Mouse (Mus musculus): Measurements from ENCODE around the gene Tmem117.

Tmem117 gene

DNA sequence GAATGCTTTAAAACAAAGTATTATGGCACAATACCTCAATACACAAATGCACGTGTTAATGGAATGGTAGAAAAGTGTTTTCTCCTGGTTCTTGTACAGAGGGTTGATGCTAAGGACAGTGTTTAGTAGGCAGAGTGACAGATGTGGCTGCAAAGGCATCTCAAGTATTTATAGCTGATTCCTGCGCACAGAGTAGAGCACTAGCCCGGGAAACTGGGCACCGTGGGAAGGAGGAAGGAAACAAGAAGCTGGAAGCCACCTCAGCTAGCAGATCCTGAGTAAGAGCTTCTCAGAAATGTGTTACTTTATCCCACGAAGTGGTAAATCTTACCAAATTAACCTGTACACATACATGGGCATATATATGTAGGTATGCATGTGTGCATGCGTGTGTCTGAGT lies 395.4 kb downstream of the Tmem117 start:
- no peak for DNase-seq (ENCODE audit: inconsistent ontology term)

DNA sequence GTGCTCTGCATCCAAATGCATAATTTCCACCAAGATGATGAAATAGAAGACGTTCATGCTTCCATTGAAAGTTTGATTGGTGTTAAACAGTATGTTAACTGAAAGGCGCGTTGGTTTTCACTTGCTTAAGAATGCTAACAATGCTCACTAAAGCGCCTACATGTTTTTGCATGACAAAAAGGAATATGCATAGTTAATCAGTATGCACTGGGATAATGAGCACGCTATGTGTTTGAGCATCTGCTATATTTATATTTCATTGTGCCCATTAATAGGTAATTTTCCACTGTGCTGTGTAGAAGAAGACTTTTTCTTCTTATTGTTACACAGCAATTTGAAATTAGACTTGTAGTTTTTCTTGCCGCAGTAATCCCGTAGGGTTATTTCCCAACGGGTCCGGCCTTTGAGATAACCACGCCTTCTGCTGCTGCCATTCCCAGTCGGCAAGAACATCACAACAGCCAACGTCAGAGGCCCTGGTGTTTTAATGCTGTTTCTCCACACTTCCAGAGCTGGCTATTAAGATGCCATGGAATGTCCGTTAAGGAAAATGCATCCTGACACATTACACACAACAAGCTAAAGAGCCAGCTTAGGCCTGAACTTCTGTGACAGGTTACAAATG lies 399.9 kb downstream of the Tmem117 start:
- DNase-seq (ENCODE audit: inconsistent ontology term): peak; percentile 8

DNA sequence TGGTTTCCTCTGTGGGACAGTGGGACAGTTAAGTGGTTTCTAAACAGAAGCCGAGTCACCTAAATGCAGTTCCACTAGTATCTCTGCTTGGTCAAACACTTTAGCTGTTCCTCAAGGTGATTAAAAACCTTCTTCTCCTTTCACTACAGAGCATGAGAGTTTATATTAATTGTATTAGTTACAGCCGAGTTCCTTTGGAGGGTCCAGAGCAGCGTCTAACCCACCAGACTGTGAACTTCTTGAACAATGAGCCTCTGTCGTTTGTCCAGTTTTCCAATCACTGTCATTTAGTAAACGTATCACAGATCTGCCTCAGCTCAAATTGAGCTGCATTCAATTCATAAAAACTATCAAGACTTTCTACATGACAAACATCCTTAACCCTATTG lies 400.4 kb downstream of the Tmem117 start:
- no peak for DNase-seq (ENCODE audit: inconsistent ontology term)

DNA sequence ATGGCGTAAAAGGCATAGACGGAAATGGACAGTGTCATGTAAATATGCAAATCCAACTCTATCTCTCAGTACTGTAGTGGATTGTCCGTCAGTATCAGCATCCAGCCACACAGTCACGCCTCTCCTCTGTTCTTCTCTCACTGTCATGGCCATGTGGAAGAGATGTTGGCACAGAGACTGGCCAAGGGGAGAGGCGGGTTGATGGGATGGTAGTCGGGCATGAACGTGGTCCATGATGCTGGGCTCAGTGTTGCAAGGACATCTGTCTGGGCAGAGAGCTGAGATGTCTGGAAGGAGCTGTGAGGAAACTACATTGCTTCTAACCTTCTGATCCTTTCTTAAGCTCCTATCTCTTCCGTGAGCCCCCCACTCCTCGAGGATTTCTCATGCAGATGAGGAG lies 413.4 kb downstream of the Tmem117 start:
- DNase-seq (ENCODE audit: inconsistent ontology term): no peak

DNA sequence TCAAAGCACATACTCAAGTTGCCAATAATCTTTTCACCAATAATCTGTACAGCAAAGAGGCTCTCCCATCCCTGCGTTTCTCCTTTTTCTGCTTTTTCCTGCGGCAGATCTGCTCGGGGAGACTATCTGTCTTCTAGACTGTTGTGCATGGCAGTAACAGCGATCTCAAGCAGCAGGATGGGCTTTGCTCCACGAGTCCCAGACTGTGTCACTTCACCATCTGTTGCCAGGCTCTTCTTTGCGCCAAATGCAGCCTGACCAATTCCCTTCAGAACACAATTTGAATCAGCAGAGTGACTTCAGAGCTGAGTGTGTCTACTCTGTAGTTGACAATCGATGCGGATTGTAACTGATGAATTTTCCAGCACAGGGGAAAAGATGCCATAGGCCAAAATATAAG lies 415.0 kb downstream of the Tmem117 start:
- DNase-seq (ENCODE audit: inconsistent ontology term): no peak

DNA sequence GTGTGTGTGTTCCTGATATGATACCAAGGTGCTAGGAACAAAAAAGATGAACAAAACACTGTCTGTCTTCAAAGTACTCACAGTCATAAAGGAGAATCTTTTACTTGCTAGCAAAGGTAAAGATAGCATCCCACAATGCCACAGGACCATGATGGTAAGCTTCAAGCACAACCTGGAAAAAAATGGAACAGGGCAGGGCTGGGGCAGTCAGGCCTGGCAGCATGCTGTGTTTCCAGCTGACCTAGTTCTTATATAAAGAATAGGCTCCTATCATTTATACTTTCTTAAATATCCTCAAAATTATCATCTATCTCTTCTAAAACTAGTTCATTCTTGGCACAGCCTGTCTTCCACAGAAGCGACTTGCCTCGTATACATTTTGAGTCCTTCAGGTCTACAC lies 418.5 kb downstream of the Tmem117 start:
- no peak for DNase-seq (ENCODE audit: inconsistent ontology term)

DNA sequence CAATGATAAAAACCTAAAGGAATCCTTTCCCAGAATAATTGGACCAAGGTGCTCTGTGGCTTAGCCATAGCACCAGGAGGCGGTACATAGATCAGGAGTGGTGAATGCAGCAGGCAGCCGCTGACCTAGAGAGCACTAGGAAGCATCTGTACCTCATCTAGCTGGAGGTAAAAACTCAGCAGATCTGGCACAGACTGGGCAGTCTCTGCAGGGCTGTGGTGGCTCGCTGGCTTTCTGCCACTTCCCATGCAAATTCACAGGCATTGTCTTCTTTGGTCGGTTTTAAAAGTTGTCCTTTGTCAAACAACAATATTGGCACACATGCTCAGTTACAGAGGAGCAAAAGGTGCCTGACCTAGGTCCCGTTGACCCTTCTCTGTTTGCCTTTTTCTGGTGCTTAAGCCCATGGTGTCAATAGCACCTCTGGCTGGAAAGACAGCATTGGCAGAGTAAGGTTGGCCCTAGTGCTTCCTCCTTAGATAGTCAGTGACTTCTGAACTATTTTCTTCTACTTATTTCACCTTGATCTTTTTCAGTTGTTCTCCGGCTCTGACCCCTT lies 420.2 kb downstream of the Tmem117 start:
- no peak for DNase-seq (ENCODE audit: inconsistent ontology term)

DNA sequence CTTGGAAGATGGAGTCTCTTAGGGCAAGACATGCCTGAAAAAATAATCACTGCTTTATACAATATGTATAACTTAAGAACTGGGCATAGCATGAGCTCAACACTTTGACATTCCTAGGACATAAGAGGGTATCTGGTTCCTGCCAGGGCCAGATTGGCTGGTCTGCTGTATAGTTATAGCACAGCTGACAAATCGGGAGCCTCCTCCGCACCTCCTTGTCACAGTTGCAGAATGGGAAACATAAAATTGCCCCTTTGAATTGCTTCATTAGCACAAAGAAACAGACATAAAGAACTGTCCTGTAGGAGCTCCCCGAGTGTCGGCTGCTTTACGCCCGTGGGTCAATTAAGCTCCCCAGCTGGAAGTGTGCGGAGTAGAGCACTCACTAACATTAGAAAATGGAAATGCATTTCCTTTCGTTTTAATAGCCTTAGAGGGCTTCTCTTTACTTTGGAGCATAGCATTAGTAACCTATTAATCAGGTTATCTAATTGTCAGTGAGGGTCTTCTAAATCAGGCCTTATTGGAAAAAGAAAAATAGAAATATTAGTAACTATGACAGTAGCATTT lies 426.1 kb downstream of the Tmem117 start:
- DNase-seq (ENCODE audit: inconsistent ontology term): no peak

DNA sequence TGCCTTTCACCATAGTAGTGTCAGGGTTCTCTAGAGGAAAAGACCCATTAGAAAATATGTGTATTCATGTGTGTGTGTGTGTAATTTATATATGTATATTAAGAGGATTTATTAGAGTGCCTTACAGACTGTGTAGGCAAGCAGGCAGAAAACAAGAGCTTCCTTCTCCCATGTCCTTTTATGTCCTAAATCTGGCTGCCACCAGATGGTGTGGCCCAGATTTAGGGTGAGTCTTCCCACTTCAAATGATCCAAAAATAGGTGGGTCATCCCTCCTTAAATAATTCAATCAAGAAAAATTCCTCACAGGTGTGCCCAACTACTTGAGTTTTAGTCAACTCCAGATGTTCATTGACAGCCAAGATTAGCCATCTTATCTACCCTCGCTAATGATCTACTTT lies 439.0 kb downstream of the Tmem117 start:
- DNase-seq (ENCODE audit: inconsistent ontology term): no peak

DNA sequence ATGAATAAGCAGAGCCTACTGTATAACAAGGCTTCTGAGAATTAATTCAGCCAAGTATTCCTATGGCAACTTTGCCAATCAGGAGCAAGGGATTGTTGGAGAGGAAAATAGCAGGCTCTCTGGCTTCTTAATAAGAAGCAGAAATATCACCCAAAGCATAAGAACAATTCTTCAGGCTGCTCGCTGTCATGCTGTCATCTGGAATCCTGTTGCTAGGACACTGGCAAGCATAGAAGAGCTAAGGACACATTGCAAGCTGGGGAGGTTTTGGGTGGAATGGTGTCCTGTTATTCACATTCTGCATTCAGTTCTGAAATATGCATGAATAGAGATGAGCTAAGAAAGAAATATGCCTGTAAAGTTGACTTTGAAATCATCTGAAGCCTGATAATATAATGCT lies 439.8 kb downstream of the Tmem117 start:
- DNase-seq (ENCODE audit: inconsistent ontology term): no peak

DNA sequence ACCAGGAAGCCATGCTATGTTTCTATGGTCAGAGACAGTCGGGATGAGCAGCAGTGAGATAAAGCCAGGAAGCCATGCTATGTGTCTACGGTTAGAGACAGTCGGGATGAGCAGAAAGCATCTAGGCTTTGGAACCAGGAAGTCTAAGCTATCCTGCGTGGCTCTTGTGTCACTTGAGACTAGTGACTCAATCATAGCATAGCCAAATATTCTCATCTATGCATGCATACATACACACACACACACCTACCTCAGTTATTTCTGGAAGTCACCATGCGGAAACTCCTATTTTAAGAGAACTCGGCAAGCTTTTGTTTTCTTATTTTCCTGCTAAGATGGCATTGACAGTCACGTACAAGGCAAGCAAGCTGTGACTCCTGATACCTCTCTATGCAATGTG lies 441.8 kb downstream of the Tmem117 start:
- DNase-seq (ENCODE audit: inconsistent ontology term): no peak

DNA sequence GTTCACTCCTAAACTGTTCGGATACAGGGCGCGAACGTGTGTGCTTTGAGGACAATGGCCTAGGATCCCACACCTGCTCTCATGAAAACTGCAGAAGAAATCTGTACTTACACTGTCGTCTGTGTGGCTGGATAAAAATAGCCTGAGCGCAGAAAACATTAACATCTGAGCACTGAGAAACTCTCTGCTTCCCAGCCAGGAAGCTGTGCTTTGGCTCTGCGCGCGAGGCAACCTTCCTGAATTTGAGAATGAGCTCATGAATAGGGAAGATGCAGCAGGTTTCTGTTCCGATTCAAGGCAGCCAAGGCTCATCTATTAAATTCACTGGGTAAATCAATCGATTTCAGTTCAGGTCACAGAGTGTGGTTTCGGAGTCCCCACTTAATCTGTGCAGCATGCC lies 446.3 kb downstream of the Tmem117 start:
- no peak for DNase-seq (ENCODE audit: inconsistent ontology term)

DNA sequence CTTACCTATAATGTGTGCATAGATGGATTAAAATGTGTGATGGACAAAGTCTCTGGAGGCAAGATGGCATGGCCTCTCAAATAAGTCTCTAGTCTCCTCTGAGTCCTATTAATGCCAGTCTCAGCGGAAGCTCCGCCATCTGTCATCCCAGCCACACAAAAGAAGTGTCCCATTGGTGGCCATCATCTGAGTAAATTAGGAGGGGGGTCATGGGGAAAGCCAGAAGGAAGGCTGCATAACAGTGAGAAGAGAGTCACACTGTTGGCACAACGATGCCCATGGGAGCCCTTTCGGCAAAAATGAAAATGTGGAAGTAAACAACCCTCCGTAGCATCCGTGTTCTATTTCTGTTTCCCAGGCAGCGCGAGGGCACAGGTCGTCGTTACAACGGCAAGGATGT lies 452.6 kb downstream of the Tmem117 start:
- DNase-seq (ENCODE audit: inconsistent ontology term): no peak

DNA sequence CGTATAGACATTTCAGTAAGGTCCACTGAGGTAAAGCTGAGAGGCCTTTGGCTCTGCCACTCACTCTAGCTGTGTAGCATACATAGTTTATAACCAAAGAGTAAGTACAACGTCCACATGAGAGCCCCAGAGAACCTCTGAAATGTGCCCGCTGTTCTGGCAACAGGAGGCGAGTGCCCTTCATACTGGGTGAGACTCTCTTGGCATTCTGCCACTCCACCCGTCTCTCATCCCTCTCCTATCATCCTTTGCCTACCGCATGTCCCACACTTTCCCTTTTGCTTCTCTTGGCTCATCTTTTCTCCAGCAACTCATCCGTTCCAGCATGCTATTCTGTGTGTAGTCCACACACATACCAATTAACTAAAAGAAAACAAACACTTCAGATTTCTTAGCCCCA lies 456.9 kb downstream of the Tmem117 start:
- DNase-seq (ENCODE audit: inconsistent ontology term): peak; percentile 33

DNA sequence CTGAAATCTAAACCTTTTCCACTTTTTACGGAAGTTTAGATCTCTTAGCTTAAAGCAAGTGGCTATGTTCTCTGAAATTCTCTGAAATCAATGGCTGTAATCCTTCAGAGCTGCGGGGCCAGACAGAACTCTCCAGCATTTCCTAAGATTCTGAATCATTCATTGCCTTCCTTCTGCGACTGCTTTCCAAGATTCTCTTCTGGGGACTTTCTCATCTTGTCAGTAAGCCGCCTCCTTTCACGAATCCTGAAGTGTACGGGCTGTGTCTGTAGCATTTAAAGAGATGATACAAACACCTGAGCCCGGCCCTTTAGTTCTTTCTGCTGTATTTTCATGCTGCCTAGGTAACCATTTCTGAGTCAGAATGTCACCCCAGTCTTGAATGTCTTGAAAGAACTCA lies 471.1 kb downstream of the Tmem117 start:
- DNase-seq (ENCODE audit: inconsistent ontology term): no peak

DNA sequence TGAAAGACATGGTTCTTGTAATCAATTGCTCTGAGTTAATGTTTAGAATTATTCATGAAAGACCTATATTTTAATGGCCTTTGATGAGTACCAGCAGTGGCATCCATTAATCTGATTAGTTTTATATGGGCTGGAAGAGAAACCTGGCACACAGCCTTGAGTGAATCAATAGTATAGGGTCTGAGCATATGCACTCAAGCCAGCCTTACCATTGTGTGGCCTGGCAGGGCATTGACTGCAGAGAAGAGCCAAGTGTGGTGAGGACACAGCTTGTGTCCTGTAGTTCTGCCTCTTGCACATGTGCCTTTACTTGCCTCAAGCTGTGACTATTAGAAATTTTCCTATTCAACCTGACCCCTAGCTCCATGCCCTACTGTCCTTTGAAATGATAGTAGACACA lies 472.5 kb downstream of the Tmem117 start:
- no peak for DNase-seq (ENCODE audit: inconsistent ontology term)

DNA sequence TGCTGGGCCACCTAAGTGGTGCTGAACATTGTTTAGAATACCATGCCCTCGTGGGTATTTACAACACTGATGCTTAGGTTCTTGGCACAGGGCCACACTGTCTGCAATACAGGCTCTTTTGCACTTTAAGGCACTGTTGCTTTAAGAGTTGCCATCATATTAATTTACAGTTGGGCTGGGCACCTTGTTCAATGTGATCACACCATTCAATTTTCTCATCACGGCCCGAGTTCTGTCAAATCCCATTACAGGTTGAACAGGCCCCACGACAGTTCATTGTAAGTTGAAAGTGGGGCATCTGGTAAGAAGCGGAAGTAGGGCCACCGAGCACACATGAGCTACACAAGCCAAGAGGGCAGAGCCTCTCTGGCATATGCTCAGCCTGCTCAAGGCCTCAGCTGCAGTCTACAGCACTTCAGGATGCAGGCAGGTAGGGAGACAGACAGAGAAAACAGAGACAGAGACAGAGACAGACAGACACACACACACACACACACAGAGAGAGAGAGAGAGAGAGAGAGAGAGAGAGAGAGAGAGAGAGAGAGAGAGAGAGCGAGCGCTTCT lies 478.3 kb downstream of the Tmem117 start:
- no peak for DNase-seq (ENCODE audit: inconsistent ontology term)

DNA sequence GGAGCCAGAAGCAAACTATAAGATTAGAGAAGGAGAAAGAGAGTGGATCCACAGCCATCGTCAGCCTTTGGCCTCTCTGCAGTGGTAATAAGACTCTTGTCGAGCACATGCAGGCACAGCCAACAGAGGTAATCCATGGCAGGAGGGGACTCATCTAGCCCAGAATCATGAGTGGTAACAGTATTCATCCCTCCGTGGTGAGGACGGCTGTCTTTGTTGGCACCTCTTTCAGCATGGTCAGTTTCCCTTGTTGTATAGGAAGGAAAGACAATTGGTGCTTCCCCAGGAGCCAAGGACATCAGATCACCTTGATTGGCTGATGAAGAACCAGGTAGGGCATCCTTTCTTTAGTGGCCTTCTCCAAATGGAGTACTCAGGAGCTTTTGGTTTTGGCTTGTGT lies 479.6 kb downstream of the Tmem117 start:
- DNase-seq (ENCODE audit: inconsistent ontology term): no peak

DNA sequence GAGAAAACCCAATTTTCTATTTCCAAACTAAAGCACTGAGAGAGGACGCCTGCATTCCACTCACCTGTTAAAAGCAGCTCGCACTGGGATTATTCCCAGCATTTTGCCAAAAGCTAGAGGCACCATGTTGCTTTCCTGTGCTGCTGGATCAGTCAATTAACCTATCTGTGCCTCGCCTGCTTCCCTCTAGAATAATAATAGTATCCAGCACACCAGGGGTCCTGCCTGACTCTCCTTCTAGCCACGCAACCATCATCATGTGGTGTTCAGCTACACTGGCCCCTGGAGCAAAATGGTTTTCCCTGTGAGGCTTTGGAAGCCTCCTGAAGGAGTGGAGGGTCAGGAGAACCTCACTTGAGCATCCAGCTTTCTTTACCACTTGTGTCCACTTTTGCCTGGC lies 502.4 kb downstream of the Tmem117 start:
- DNase-seq (ENCODE audit: inconsistent ontology term): no peak

DNA sequence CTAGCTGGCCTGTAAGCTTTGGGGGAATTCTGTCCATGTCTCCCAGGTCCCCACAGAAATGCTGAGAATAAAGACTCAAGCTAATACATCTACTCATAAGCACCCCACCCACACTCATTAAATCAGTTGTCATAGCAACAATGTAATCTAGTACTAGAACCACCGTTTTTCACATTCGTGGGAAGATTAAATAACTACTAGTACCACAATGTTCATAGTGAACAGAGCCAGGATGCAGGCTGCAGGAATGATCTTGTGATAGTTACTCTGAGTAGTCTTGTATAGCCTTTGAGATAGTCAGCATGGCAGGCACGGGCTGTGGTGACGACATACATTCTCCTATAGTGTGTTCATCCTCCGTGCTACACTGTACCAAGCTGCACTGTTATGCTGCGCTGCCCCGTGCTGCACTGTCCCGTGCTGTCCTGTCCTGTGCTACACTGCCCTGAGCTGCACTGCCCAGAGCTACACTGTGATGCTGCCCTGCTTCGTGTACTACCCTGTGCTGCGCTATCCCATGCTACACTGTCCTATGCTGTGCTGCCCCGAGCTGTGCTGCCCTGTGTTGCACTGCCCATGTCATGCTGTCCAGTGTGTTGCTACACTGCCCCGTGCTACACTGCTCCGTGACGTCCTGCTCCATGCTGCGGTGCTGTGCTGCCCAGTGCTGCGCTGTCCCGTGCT lies 507.0 kb downstream of the Tmem117 start:
- no peak for DNase-seq (ENCODE audit: inconsistent ontology term)

DNA sequence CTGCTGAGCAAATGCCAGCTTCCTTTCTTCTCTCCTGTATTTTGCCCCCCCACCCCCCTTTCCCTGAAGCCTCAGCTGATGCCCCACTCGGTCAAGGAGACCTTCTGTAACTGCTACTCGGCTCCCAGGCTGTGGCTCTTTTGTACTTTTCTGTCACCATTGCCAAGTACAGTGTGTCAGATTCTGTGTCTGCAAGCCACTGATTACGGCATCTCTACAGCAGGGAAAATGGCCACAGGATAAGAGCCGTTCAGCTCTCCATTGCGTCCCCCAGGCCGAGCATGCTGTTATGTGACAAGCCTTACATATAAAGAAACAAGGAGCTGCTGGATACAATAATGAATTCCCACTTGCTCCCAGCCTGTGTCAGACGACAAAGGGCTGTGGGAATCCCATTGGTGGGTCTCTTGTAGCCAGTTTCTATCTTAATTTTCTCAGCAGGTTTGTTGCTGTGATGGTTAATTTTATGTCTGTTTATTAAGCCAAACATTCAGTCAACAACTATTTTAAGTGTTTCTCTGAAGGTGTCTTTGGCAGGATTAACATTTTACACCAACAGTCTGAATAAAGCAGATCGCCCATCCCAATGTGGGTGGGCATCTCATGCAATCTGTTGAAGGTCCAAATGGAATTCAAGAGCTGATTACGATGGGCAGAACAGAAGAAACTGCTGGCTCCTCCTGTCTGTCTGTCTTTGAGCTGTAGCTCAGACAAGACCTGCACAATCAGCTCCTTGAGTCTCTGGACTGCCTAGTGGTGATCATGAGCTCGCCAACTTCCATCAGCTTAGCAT lies 508.2 kb downstream of the Tmem117 start:
- no peak for DNase-seq (ENCODE audit: inconsistent ontology term)
